Mouse (Mus musculus): ENCODE data around the gene Haus6.

- TF ChIP-seq CTCF (IDR thresholded peaks at IDR 0.05; ENCODE audit: control insufficient read depth, insufficient read depth, insufficient read length) (no peak), MAX (IDR thresholded peaks at IDR 0.05) (no peak), FOSL1 (IDR thresholded peaks at IDR 0.05; ENCODE audit: insufficient read depth, low read length, poor library complexity, severe bottlenecking) (no peak), USF1 (IDR thresholded peaks at IDR 0.05; ENCODE audit: low read depth) (no peak), MYOD1 (IDR thresholded peaks at IDR 0.05; ENCODE audit: control insufficient read depth, insufficient read length, low read depth) (no peak), CEBPB (IDR thresholded peaks at IDR 0.05; ENCODE audit: low read depth) (no peak)
These were observed 72.9 kb downstream of the Haus6 start for GRCm38 (mm10) chr4:86538936-86539335.

All from C2C12 (cell line).